Mouse (Mus musculus): Measurements from ENCODE around the gene Olfr1104. TPM values are rescaled to one million over a fixed set of nuclear protein-coding genes. Genes with fewer than 3 reads are reported as not detected.

Gene Olfr1104
- polyA plus RNA-seq (2014; fragmentation: Nextera tagmentation; extraction: Ambion mirVana) = 0.24 TPM in 1 of 2 replicates, not detected in the other

DNA sequence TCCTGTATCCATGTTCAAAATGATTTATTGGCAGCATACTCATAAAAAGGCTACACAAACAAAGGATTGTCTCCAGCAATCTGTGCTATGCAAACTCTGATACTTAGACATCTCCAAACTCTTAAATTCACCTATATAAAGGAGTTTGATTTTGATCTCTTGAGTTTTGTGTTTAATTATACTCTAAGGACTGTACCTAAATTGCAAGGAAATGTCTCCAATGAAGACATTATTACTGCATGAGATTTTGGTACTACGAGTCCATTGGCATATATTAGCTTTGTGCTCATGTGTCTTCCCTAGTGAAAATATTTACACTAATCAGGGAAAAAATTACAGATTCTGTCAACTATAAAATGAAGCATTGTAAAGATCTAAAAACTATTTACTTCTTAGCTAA is at the start of gene Olfr1104:
TSS of gene Olfr1104 (minus strand) at position 101 of the 400 bp plus-strand sequence.
- DNase-seq (ENCODE audit: low spot score) = no peak
- H3K4me2 ChIP-seq (ENCODE audit: low read depth, low read length) = no peak within 1 kb of the TSS
- H3K27ac ChIP-seq (replicated peaks; ENCODE audit: low read depth, low read length) = no peak within 1 kb of the TSS
- no peak for ATAC-seq (ENCODE audit: low read depth)
- no peaks in the 10 kb centered on the region for H3K36me3 ChIP-seq (ENCODE audit: control insufficient read depth, insufficient read depth, low read length)
- no peak within 1 kb of the TSS for H3K9ac ChIP-seq (ENCODE audit: low read depth, low read length)
- H3K9me3 ChIP-seq (ENCODE audit: control insufficient read depth, low read length) = no peaks in the 10 kb centered on the region
- no peaks in the 10 kb centered on the region for H3K4me1 ChIP-seq (ENCODE audit: control insufficient read depth, insufficient read depth, low read length)
- 68% methylated on average over 1 of the region's 1 CpGs for WGBS
- no peaks in the 10 kb centered on the region for H3K27me3 ChIP-seq (replicated peaks; ENCODE audit: control insufficient read depth, insufficient read depth, low read length)
- H3K4me3 ChIP-seq (ENCODE audit: low read depth, low read length) = no peak within 1 kb of the TSS

GRCm38 (mm10) chr2:87075717-87076116 is 48.8 kb upstream of the Olfr1104 start, which contains the start of gene Olfr1107:
Gene Olfr1107 (minus strand): TSS chr2:87075817.
- H3K27ac ChIP-seq (replicated peaks; ENCODE audit: low read depth, low read length) = no peak within 1 kb of the TSS
- H3K4me3 ChIP-seq (ENCODE audit: low read depth, low read length) = no peak within 1 kb of the TSS
- H3K36me3 ChIP-seq (ENCODE audit: control insufficient read depth, insufficient read depth, low read length) = no peaks in the 10 kb centered on the region
- H3K27me3 ChIP-seq (replicated peaks; ENCODE audit: control insufficient read depth, insufficient read depth, low read length) = no peaks in the 10 kb centered on the region
- H3K9ac ChIP-seq (ENCODE audit: low read depth, low read length) = no peak within 1 kb of the TSS
- no peak for ATAC-seq (ENCODE audit: low read depth)
- 83% methylated on average over 1 of the region's 1 CpGs for WGBS
- DNase-seq (ENCODE audit: low spot score) = no peak
- H3K4me2 ChIP-seq (ENCODE audit: low read depth, low read length) = no peak within 1 kb of the TSS
- no peaks in the 10 kb centered on the region for H3K9me3 ChIP-seq (ENCODE audit: control insufficient read depth, low read length)
- H3K4me1 ChIP-seq (ENCODE audit: control insufficient read depth, insufficient read depth, low read length) = no peaks in the 10 kb centered on the region

DNA sequence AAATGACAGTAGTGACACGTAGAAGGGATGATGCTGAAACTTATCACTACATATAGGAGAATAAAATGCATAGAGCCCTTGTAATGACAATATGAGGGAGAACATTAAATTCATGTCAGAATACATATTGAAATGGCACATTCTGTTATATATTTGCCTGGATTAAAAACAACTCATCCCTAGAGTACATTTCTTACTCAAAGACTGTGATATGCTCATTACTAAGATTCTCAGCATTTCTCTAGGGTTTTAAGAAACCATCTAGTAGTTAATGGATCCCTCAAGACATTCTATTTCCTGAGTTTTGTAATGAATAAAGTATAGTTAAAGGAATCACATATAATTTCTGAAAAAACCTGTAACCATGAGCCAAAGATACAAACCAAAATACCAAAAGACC is 25.3 kb upstream of the Olfr1104 start, which contains the start of gene Olfr1106:
TSS of gene Olfr1106 (minus strand) at position 101 of the 400 bp plus-strand sequence.
- H3K4me1 ChIP-seq (ENCODE audit: control insufficient read depth, insufficient read depth, low read length) = no peaks in the 10 kb centered on the region
- no peak within 1 kb of the TSS for H3K4me3 ChIP-seq (ENCODE audit: low read depth, low read length)
- no peak within 1 kb of the TSS for H3K27ac ChIP-seq (replicated peaks; ENCODE audit: low read depth, low read length)
- ATAC-seq (ENCODE audit: low read depth) = no peak
- no peak within 1 kb of the TSS for H3K9ac ChIP-seq (ENCODE audit: low read depth, low read length)
- no peaks in the 10 kb centered on the region for H3K36me3 ChIP-seq (ENCODE audit: control insufficient read depth, insufficient read depth, low read length)
- H3K9me3 ChIP-seq (ENCODE audit: control insufficient read depth, low read length) = no peaks in the 10 kb centered on the region
- WGBS = 57% methylated on average over 1 of the region's 1 CpGs
- DNase-seq (ENCODE audit: low spot score) = no peak
- no peak within 1 kb of the TSS for H3K4me2 ChIP-seq (ENCODE audit: low read depth, low read length)
- H3K27me3 ChIP-seq (replicated peaks; ENCODE audit: control insufficient read depth, insufficient read depth, low read length) = no peaks in the 10 kb centered on the region

DNA sequence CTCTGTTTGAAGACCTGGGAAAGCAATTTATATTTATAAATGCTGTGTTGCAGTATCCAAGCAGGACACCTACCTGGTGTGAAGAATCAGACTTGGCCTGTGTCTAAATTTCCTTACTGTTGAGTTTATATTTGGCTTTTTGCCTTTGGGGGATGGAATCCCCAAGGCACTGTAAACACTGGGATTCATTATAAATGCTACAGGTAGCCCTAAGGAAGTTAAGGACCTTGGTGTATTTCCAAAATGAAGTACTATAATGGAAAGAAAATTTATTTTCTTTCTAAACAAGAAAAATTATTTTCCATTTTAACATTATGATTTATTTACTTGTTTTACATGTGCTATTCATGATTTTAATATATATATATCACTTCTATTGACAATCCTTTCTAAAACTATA is 9.6 kb upstream of the Olfr1104 start, which contains the start of gene Olfr1105:
TSS of gene Olfr1105 (minus strand) at position 101 of the 400 bp plus-strand sequence.
- DNase-seq (ENCODE audit: low spot score) (no peak), ATAC-seq (ENCODE audit: low read depth) (no peak)
- Histone ChIP-seq H3K27me3 (replicated peaks; ENCODE audit: control insufficient read depth, insufficient read depth, low read length) (no peaks in the 10 kb centered on the region), H3K4me2 (ENCODE audit: low read depth, low read length) (no peak within 1 kb of the TSS), H3K9ac (ENCODE audit: low read depth, low read length) (no peak within 1 kb of the TSS), H3K4me1 (ENCODE audit: control insufficient read depth, insufficient read depth, low read length) (no peaks in the 10 kb centered on the region), H3K4me3 (ENCODE audit: low read depth, low read length) (no peak within 1 kb of the TSS), H3K27ac (replicated peaks; ENCODE audit: low read depth, low read length) (no peak within 1 kb of the TSS), H3K9me3 (ENCODE audit: control insufficient read depth, low read length) (no peaks in the 10 kb centered on the region), H3K36me3 (ENCODE audit: control insufficient read depth, insufficient read depth, low read length) (no peaks in the 10 kb centered on the region)

GRCm38 (mm10) chr2:86998098-86998497 is 28.8 kb downstream of the Olfr1104 start, which contains the start of gene Olfr1102:
Gene Olfr1102 (plus strand): TSS chr2:86998398.
- no peak within 1 kb of the TSS for H3K4me3 ChIP-seq (ENCODE audit: low read depth, low read length)
- DNase-seq (ENCODE audit: low spot score) = no peak
- H3K27me3 ChIP-seq (replicated peaks; ENCODE audit: control insufficient read depth, insufficient read depth, low read length) = no peaks in the 10 kb centered on the region
- no peaks in the 10 kb centered on the region for H3K4me1 ChIP-seq (ENCODE audit: control insufficient read depth, insufficient read depth, low read length)
- no peaks in the 10 kb centered on the region for H3K36me3 ChIP-seq (ENCODE audit: control insufficient read depth, insufficient read depth, low read length)
- H3K4me2 ChIP-seq (ENCODE audit: low read depth, low read length) = no peak within 1 kb of the TSS
- no peak for ATAC-seq (ENCODE audit: low read depth)
- no peak within 1 kb of the TSS for H3K9ac ChIP-seq (ENCODE audit: low read depth, low read length)
- H3K9me3 ChIP-seq (ENCODE audit: control insufficient read depth, low read length) = no peaks in the 10 kb centered on the region
- no peak within 1 kb of the TSS for H3K27ac ChIP-seq (replicated peaks; ENCODE audit: low read depth, low read length)

DNA sequence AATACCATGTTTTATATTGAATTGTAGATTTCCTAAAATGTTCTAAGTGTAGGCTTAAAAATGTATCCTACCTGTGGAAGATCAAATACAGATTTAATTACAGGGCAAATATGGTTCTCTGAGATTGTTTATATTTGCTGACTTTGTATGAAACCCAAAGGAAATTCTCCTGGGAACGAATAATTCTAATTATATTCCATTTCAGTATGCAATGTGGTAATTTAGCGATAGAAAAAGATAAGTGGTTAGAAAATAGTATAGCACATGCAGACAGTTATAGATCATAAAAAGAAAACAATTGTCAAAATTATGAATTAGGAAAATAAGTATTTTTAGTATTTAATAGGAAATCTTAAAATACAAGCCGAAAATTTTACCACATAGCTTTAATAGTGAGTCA is 35.8 kb downstream of the Olfr1104 start, which contains the start of gene Olfr1101:
TSS of gene Olfr1101 (minus strand) at position 101 of the 400 bp plus-strand sequence.
- H3K36me3 ChIP-seq (ENCODE audit: control insufficient read depth, insufficient read depth, low read length) = no peaks in the 10 kb centered on the region
- ATAC-seq (ENCODE audit: low read depth) (no peak), DNase-seq (ENCODE audit: low spot score) (no peak)
- WGBS = 75% methylated on average over 3 of the region's 3 CpGs
- no peaks in the 10 kb centered on the region for H3K4me1 ChIP-seq (ENCODE audit: control insufficient read depth, insufficient read depth, low read length)
- H3K9ac ChIP-seq (ENCODE audit: low read depth, low read length) = no peak within 1 kb of the TSS
- no peaks in the 10 kb centered on the region for H3K9me3 ChIP-seq (ENCODE audit: control insufficient read depth, low read length)
- no peaks in the 10 kb centered on the region for H3K27me3 ChIP-seq (replicated peaks; ENCODE audit: control insufficient read depth, insufficient read depth, low read length)
- H3K27ac ChIP-seq (replicated peaks; ENCODE audit: low read depth, low read length) = no peak within 1 kb of the TSS
- H3K4me3 ChIP-seq (ENCODE audit: low read depth, low read length) = no peak within 1 kb of the TSS
- no peak within 1 kb of the TSS for H3K4me2 ChIP-seq (ENCODE audit: low read depth, low read length)

DNA sequence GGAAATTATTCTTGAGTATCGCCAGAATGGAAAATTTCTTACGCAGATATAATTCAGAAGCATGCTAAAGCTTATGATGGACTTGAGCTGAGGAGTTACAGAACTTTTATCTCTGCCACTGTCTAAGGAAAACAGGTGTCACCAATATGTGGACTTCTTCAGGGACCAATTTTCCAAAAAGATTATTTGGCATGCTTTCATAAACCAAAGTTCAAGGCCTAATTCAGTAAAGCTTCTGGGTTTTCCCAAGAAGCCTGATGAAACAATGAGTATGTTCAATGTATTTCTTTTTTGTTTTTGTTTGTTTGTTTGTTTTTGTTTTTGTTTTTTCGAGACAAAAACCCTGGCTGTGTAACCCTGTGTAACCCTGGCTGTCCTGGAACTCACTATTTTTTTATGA is 47.0 kb downstream of the Olfr1104 start, which contains the start of gene Olfr1100:
TSS of gene Olfr1100 (minus strand) at position 101 of the 400 bp plus-strand sequence.
- H3K4me2 ChIP-seq (ENCODE audit: low read depth, low read length) = no peak within 1 kb of the TSS
- 71% methylated on average over 3 of the region's 3 CpGs for WGBS
- no peaks in the 10 kb centered on the region for H3K36me3 ChIP-seq (ENCODE audit: control insufficient read depth, insufficient read depth, low read length)
- H3K9ac ChIP-seq (ENCODE audit: low read depth, low read length) = no peak within 1 kb of the TSS
- no peaks in the 10 kb centered on the region for H3K9me3 ChIP-seq (ENCODE audit: control insufficient read depth, low read length)
- no peak within 1 kb of the TSS for H3K27ac ChIP-seq (replicated peaks; ENCODE audit: low read depth, low read length)
- DNase-seq (ENCODE audit: low spot score) (no peak), ATAC-seq (ENCODE audit: low read depth) (no peak)
- no peaks in the 10 kb centered on the region for H3K4me1 ChIP-seq (ENCODE audit: control insufficient read depth, insufficient read depth, low read length)
- H3K4me3 ChIP-seq (ENCODE audit: low read depth, low read length) = no peak within 1 kb of the TSS
- H3K27me3 ChIP-seq (replicated peaks; ENCODE audit: control insufficient read depth, insufficient read depth, low read length) = no peaks in the 10 kb centered on the region

Other genes with a start within 250 kb of the Olfr1104 start
- not detected in 2 replicates for gene Olfr1093, start 244.6 kb downstream of the Olfr1104 start, polyA plus RNA-seq (2014; fragmentation: Nextera tagmentation; extraction: Ambion mirVana)
- not detected in 2 replicates for gene Olfr141, start 217.1 kb downstream of the Olfr1104 start, polyA plus RNA-seq (2014; fragmentation: Nextera tagmentation; extraction: Ambion mirVana)
- gene Olfr1094, start 202.4 kb downstream of the Olfr1104 start, polyA plus RNA-seq (2014; fragmentation: Nextera tagmentation; extraction: Ambion mirVana) = not detected in 2 replicates
- gene Olfr1095, start 175.4 kb downstream of the Olfr1104 start, polyA plus RNA-seq (2014; fragmentation: Nextera tagmentation; extraction: Ambion mirVana) = not detected in 2 replicates
- gene Gm13723, start 152.3 kb downstream of the Olfr1104 start, polyA plus RNA-seq (2014; fragmentation: Nextera tagmentation; extraction: Ambion mirVana) = not detected in 2 replicates
- gene Olfr1097, start 134.9 kb downstream of the Olfr1104 start, polyA plus RNA-seq (2014; fragmentation: Nextera tagmentation; extraction: Ambion mirVana) = 0.05 TPM in 1 of 2 replicates, not detected in the other
- 0.06 TPM in 1 of 2 replicates, not detected in the other for gene Olfr1098, start 102.5 kb downstream of the Olfr1104 start, polyA plus RNA-seq (2014; fragmentation: Nextera tagmentation; extraction: Ambion mirVana)
- gene Olfr1099, start 66.4 kb downstream of the Olfr1104 start, polyA plus RNA-seq (2014; fragmentation: Nextera tagmentation; extraction: Ambion mirVana) = not detected in 2 replicates
- not detected in 2 replicates for gene Olfr1100, start 47.1 kb downstream of the Olfr1104 start, polyA plus RNA-seq (2014; fragmentation: Nextera tagmentation; extraction: Ambion mirVana)
- not detected in 2 replicates for gene Olfr1101, start 35.9 kb downstream of the Olfr1104 start, polyA plus RNA-seq (2014; fragmentation: Nextera tagmentation; extraction: Ambion mirVana)
- not detected in 2 replicates for gene Olfr1102, start 28.7 kb downstream of the Olfr1104 start, polyA plus RNA-seq (2014; fragmentation: Nextera tagmentation; extraction: Ambion mirVana)
- 0.18 TPM in 1 of 2 replicates, not detected in the other for gene Olfr1105, start 9.5 kb upstream of the Olfr1104 start, polyA plus RNA-seq (2014; fragmentation: Nextera tagmentation; extraction: Ambion mirVana)
- gene Olfr1106, start 25.2 kb upstream of the Olfr1104 start, polyA plus RNA-seq (2014; fragmentation: Nextera tagmentation; extraction: Ambion mirVana) = not detected in 2 replicates
- gene Olfr1107, start 48.7 kb upstream of the Olfr1104 start, polyA plus RNA-seq (2014; fragmentation: Nextera tagmentation; extraction: Ambion mirVana) = not detected in 2 replicates
- gene Olfr1109, start 68.9 kb upstream of the Olfr1104 start, polyA plus RNA-seq (2014; fragmentation: Nextera tagmentation; extraction: Ambion mirVana) = not detected in 2 replicates
- gene Olfr259, start 87.5 kb upstream of the Olfr1104 start, polyA plus RNA-seq (2014; fragmentation: Nextera tagmentation; extraction: Ambion mirVana) = not detected in 2 replicates
- gene Olfr1110, start 113.2 kb upstream of the Olfr1104 start, polyA plus RNA-seq (2014; fragmentation: Nextera tagmentation; extraction: Ambion mirVana) = 0.06 TPM in 1 of 2 replicates, not detected in the other
- gene Olfr1111, start 125.5 kb upstream of the Olfr1104 start, polyA plus RNA-seq (2014; fragmentation: Nextera tagmentation; extraction: Ambion mirVana) = not detected in 2 replicates
- gene Olfr1112, start 160.7 kb upstream of the Olfr1104 start, polyA plus RNA-seq (2014; fragmentation: Nextera tagmentation; extraction: Ambion mirVana) = not detected in 2 replicates
- not detected in 2 replicates for gene Olfr1113, start 181.9 kb upstream of the Olfr1104 start, polyA plus RNA-seq (2014; fragmentation: Nextera tagmentation; extraction: Ambion mirVana)
- 0.21 and 0.25 TPM in 2 replicates for gene Olfr1115, start 220.9 kb upstream of the Olfr1104 start, polyA plus RNA-seq (2014; fragmentation: Nextera tagmentation; extraction: Ambion mirVana)
- gene Olfr1116, start 240.5 kb upstream of the Olfr1104 start, polyA plus RNA-seq (2014; fragmentation: Nextera tagmentation; extraction: Ambion mirVana) = not detected in 2 replicates